Mouse (Mus musculus) heart, embryonic 11.5 days (tissue): ENCODE measurements around the gene Mgat1. TPM values are rescaled to one million over a fixed set of nuclear protein-coding genes. Genes with fewer than 3 reads are reported as not detected.

Source experiments
- ATAC-seq: fragments of 200-750 bp; cut with Nextera tagmentation; replicated peaks from 2 replicates; pipeline ENCODE4 v1.8.0; 2017; ENCODE audit warnings: moderate library complexity; ENCODE audit not compliant: insufficient number of reproducible peaks, low FRiP score, low TSS enrichment
- H3K27ac ChIP-seq: fragments of 300-500 bp; sonication (generic); 2 replicates; pipeline ENCODE4 v1.5.1; 2014; ENCODE audit warnings: mild to moderate bottlenecking, low read depth, low read length
- H3K27me3 ChIP-seq: fragments of 300-500 bp; sonication (generic); 2 replicates; pipeline ENCODE4 v1.6.1; 2014; ENCODE audit warnings: mild to moderate bottlenecking, low read length, mixed read lengths; ENCODE audit not compliant: control insufficient read depth, insufficient read depth
- H3K36me3 ChIP-seq: fragments of 300-500 bp; sonication (generic); 2 replicates; pipeline ENCODE4 v1.6.1; 2014; ENCODE audit warnings: mild to moderate bottlenecking, low read length, moderate library complexity, mixed read lengths; ENCODE audit not compliant: control insufficient read depth, insufficient read depth
- H3K4me1 ChIP-seq: fragments of 300-500 bp; sonication (generic); 2 replicates; pipeline ENCODE4 v1.6.1; 2014; ENCODE audit warnings: low read length; ENCODE audit not compliant: control insufficient read depth, insufficient read depth
- H3K4me2 ChIP-seq: fragments of 300-500 bp; sonication (generic); 2 replicates; pipeline ENCODE4 v1.6.1; 2014; ENCODE audit warnings: mild to moderate bottlenecking, moderate library complexity
- H3K4me3 ChIP-seq: fragments of 300-500 bp; sonication (generic); 2 replicates; pipeline ENCODE4 v1.5.1; 2014; ENCODE audit warnings: low read depth, low read length
- H3K9ac ChIP-seq: fragments of 300-500 bp; sonication (generic); 2 replicates; pipeline ENCODE4 v1.6.1; 2014; ENCODE audit warnings: mild to moderate bottlenecking, low read depth, low read length, moderate library complexity
- H3K9me3 ChIP-seq: fragments of 300-500 bp; sonication (generic); replicated peaks from 2 replicates; pipeline ENCODE4 v1.6.1; 2016; ENCODE audit warnings: low read length; ENCODE audit not compliant: control insufficient read depth
- WGBS: fragments of 180-500 bp; shearing (Covaris S2); extraction: QIAGEN DNeasy Blood & Tissue Kit; methylation state at CpG from one replicate; pipeline ENCODE4 v1.1.7; 2014; ENCODE audit not compliant: insufficient replicate concordance; 5-methylcytosine and 5-hydroxymethylcytosine counted together
- polyA plus RNA-seq: library from polyadenylated mRNA; unstranded; fragments of >200 nt; fragmentation: Nextera tagmentation; extraction: Ambion mirVana; gene quantifications from 2 replicates; pipeline ENCODE4 v1.2.1, GENCODE M21; 2014

The Mgat1 gene
- polyA plus RNA-seq, 1 experiment from 2014 or later = 32.9 TPM

DNA sequence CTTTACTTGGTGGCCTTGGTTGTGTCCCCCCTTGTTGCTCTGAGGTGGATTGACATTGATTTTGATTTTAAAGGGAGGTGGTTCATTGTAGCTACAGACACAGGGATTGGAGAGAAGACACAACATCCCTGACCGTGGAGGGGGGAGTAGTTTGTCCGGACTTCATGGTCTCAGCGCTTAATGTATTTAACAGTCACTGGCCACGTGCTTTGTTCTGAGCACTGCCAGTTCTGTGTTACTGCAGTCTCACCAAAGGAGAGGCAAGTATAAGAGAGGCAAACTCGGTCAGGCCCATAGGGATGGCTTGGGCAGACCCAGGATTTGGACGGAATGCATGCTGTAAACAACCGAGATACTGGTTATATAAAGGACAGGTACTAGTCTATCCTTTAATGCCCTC, 20.1 kb downstream of the Mgat1 start:
- no peak overlapping the region for H3K27ac ChIP-seq
- peaks cover 16% of the 10 kb centered on the region for H3K36me3 ChIP-seq
- no peak for ATAC-seq
- WGBS = 88% methylated on average over 7 of the region's 7 CpGs
- no peaks in the 10 kb centered on the region for H3K4me1 ChIP-seq
- no peaks in the 10 kb centered on the region for H3K9me3 ChIP-seq
- no peak overlapping the region for H3K9ac ChIP-seq
- no peak overlapping the region for H3K4me3 ChIP-seq
- H3K4me2 ChIP-seq = no peak overlapping the region
- no peaks in the 10 kb centered on the region for H3K27me3 ChIP-seq

GRCm38 (mm10) chr11:49264622-49265021, 20.6 kb downstream of the Mgat1 start:
- Histone ChIP-seq H3K4me1 (no peaks in the 10 kb centered on the region), H3K9me3 (no peaks in the 10 kb centered on the region), H3K4me3 (no peak overlapping the region), H3K36me3 (peaks cover 16% of the 10 kb centered on the region), H3K27ac (no peak overlapping the region), H3K9ac (no peak overlapping the region), H3K27me3 (no peaks in the 10 kb centered on the region), H3K4me2 (no peak overlapping the region)
- WGBS = 79% methylated on average over 11 of the region's 11 CpGs
- ATAC-seq = no peak

GRCm38 (mm10) chr11:49265101-49265500, 21.1 kb downstream of the Mgat1 start:
- no peak overlapping the region for H3K9ac ChIP-seq
- peaks cover 16% of the 10 kb centered on the region for H3K36me3 ChIP-seq
- ATAC-seq = no peak
- H3K4me1 ChIP-seq = no peaks in the 10 kb centered on the region
- no peak overlapping the region for H3K4me3 ChIP-seq
- no peaks in the 10 kb centered on the region for H3K27me3 ChIP-seq
- WGBS = 91% methylated on average over 8 of the region's 8 CpGs
- H3K4me2 ChIP-seq = no peak overlapping the region
- no peaks in the 10 kb centered on the region for H3K9me3 ChIP-seq
- no peak overlapping the region for H3K27ac ChIP-seq

GRCm38 (mm10) chr11:49266671-49267070, 22.7 kb downstream of the Mgat1 start:
- Histone ChIP-seq H3K36me3 (peaks cover 2% of the 10 kb centered on the region), H3K27me3 (no peaks in the 10 kb centered on the region), H3K4me1 (no peaks in the 10 kb centered on the region), H3K27ac (peak overlapping the region; percentile 36), H3K4me2 (no peak overlapping the region), H3K9me3 (no peaks in the 10 kb centered on the region), H3K9ac (no peak overlapping the region), H3K4me3 (no peak overlapping the region)
- 40% methylated on average over 6 of the region's 6 CpGs for WGBS
- no peak for ATAC-seq

DNA sequence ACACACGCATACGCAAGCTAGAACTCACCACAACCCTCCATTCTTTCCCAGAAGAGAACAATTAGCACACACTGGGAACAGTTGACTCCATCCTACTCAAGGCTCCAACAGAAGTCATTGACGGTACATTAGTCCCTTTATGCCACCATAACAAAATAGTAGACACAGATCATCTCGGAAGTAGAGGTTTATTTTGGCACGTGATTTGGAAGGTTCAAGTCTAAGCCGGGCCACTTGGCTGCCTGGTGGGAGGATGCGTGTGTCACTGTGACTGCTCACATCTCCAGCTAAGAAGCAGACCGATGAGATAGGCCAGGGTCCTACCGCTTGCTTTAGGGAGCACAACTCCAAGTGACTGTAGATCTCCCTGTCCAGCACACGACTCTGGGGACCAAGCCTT, 23.3 kb downstream of the Mgat1 start:
- ATAC-seq = no peak
- peak overlapping the region; percentile 50 for H3K27ac ChIP-seq
- WGBS = 77% methylated on average over 10 of the region's 10 CpGs

GRCm38 (mm10) chr11:49267970-49268579, 24.1 kb downstream of the Mgat1 start:
- Histone ChIP-seq H3K9me3 (no peaks in the 10 kb centered on the region), H3K4me1 (no peaks in the 10 kb centered on the region), H3K27me3 (no peaks in the 10 kb centered on the region), H3K4me2 (no peak overlapping the region), H3K4me3 (no peak overlapping the region), H3K9ac (no peak overlapping the region), H3K27ac (peak overlapping the region; percentile 50; the same call in 1 of the 2 replicates), H3K36me3 (no peaks in the 10 kb centered on the region)
- 64% methylated on average over 15 of the region's 15 CpGs for WGBS
- no peak for ATAC-seq

More for the DNA sequence above, 23.3 kb downstream of the Mgat1 start:
- H3K4me1 ChIP-seq = no peaks in the 10 kb centered on the region
- H3K4me2 ChIP-seq = no peak overlapping the region
- no peaks in the 10 kb centered on the region; the same call in none of the 2 replicates for H3K36me3 ChIP-seq
- no peak overlapping the region for H3K4me3 ChIP-seq
- H3K27me3 ChIP-seq = no peaks in the 10 kb centered on the region
- H3K9me3 ChIP-seq = no peaks in the 10 kb centered on the region
- no peak overlapping the region for H3K9ac ChIP-seq

GRCm38 (mm10) chr11:49269761-49270160, 25.8 kb downstream of the Mgat1 start:
- Histone ChIP-seq H3K36me3 (no peaks in the 10 kb centered on the region), H3K9me3 (no peaks in the 10 kb centered on the region), H3K4me3 (no peak overlapping the region), H3K4me2 (no peak overlapping the region), H3K4me1 (no peaks in the 10 kb centered on the region), H3K9ac (no peak overlapping the region), H3K27me3 (no peaks in the 10 kb centered on the region), H3K27ac (no peak overlapping the region)
- no peak for ATAC-seq
- 91% methylated on average over 9 of the region's 9 CpGs for WGBS

DNA sequence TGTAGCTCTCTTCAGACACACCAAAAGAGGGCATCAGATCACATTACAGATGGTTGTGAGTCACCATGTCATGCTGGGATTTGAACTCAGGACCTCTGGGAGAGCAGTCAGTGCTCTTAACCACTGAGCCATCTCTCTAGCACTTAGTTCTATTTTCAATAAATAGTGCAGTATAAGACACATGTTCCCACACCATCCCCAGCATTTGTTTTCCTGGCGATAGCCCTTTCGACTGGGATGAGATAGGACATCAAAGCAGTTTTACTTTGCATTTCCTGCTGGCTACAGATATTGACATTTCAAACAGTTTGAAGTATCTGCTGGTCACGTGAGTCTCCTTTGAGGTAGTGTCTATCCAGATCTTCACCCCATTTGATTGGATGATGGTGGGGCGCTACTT, 26.4 kb downstream of the Mgat1 start:
- H3K4me2 ChIP-seq = no peak overlapping the region
- H3K27ac ChIP-seq = no peak overlapping the region
- 79% methylated on average over 4 of the region's 4 CpGs for whole genome bisulfite sequencing

DNA sequence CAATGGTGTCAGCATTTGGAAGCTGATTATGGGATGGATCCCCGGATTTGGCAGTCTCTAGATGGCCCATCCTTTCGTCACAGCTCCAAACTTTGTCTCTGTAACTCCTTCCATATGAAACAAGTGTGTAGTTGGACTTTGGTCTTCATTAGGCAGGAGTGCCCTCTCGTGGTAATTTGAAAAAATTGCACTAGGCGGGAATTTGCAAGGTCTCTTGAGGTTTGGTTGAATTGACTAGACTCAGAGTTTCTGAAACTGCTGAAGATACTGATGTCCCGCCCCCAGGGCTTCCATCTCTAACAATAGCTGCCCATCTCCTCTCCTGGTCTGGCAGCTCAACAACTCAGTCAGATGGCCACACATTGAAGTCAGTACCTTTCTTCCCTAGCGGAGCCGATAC, 27.3 kb downstream of the Mgat1 start:
- no peak for ATAC-seq
- WGBS = 35% methylated on average over 7 of the region's 7 CpGs
- Histone ChIP-seq H3K9ac (no peak overlapping the region), H3K36me3 (no peaks in the 10 kb centered on the region), H3K27me3 (no peaks in the 10 kb centered on the region), H3K4me3 (no peak overlapping the region), H3K4me2 (no peak overlapping the region), H3K4me1 (no peaks in the 10 kb centered on the region), H3K9me3 (no peaks in the 10 kb centered on the region), H3K27ac (no peak overlapping the region)

More for the DNA sequence above, 26.4 kb downstream of the Mgat1 start:
- Histone ChIP-seq H3K27me3 (no peaks in the 10 kb centered on the region), H3K36me3 (no peaks in the 10 kb centered on the region), H3K9me3 (no peaks in the 10 kb centered on the region), H3K4me1 (no peaks in the 10 kb centered on the region), H3K9ac (no peak overlapping the region), H3K4me3 (no peak overlapping the region)
- no peak for ATAC-seq
